Mouse (Mus musculus) spleen, postnatal 10 days (tissue): ENCODE data around the gene Ift20.
"Not testable (repeated sequence)": the region's sequence is repeated elsewhere in the genome, so short reads cannot be mapped to it uniquely, and the experiment has no call there.

ENCODE experiments used
- DNase-seq, 2 experiments: peaks; one replicate each; pipeline ENCODE4 v3.0.0; 2021 to 2022; ENCODE audit warnings: low spot score in 2 of 2

Gene Ift20

GRCm38 (mm10) chr11:78522481-78522997 is 13.6 kb upstream of the Ift20 start:
- no peak for DNase-seq

- no peak for DNase-seq
These were observed 12.8 kb upstream of the Ift20 start for GRCm38 (mm10) chr11:78523241-78523955.

GRCm38 (mm10) chr11:78524838-78525237 is 11.3 kb upstream of the Ift20 start:
- no peak for DNase-seq

GRCm38 (mm10) chr11:78528714-78529113 is 7.4 kb upstream of the Ift20 start:
- DNase-seq = no peak

GRCm38 (mm10) chr11:78530001-78530400 is 6.2 kb upstream of the Ift20 start:
- DNase-seq = no peak

GRCm38 (mm10) chr11:78531046-78531445 is 5.1 kb upstream of the Ift20 start:
- no peak for DNase-seq

GRCm38 (mm10) chr11:78531515-78531914 is 4.6 kb upstream of the Ift20 start:
- not testable (repeated sequence) for DNase-seq

- no peak for DNase-seq
These were observed 1.6 kb upstream of the Ift20 start for GRCm38 (mm10) chr11:78534516-78534915.

- DNase-seq = no peak
These were observed 633 bp upstream of the Ift20 start for GRCm38 (mm10) chr11:78535376-78536079.

GRCm38 (mm10) chr11:78536690-78537084 is 526 bp downstream of the Ift20 start:
- no peak for DNase-seq

GRCm38 (mm10) chr11:78540358-78540757 is 4.2 kb downstream of the Ift20 start:
- DNase-seq = no peak

GRCm38 (mm10) chr11:78544449-78545111 is 8.4 kb downstream of the Ift20 start:
- DNase-seq = no peak

- DNase-seq = no peak
These were observed 9.0 kb downstream of the Ift20 start for GRCm38 (mm10) chr11:78545181-78545580.

GRCm38 (mm10) chr11:78547718-78548460 is 11.7 kb downstream of the Ift20 start:
- DNase-seq = no peak

- no peak for DNase-seq
These were observed 13.4 kb downstream of the Ift20 start for GRCm38 (mm10) chr11:78549491-78549987.

- DNase-seq = peak; percentile 81 to 96
These were observed 14.3 kb downstream of the Ift20 start, which contains the start of gene Tmem97 for GRCm38 (mm10) chr11:78550168-78551058. Gene Tmem97 (minus strand): TSS chr11:78550777.

GRCm38 (mm10) chr11:78551059-78551398 is 14.9 kb downstream of the Ift20 start:
- DNase-seq = no peak

- DNase-seq = no peak
These were observed 19.5 kb downstream of the Ift20 start for GRCm38 (mm10) chr11:78555623-78556022.

- no peak for DNase-seq
These were observed 19.9 kb downstream of the Ift20 start for GRCm38 (mm10) chr11:78556070-78556469.

- no peak for DNase-seq
These were observed 21.1 kb downstream of the Ift20 start for GRCm38 (mm10) chr11:78557241-78557640.

GRCm38 (mm10) chr11:78560447-78560846 is 24.3 kb downstream of the Ift20 start:
- peak in 1 of 2 experiments; percentile 68 for DNase-seq
